Mouse (Mus musculus): Measurements from ENCODE around the gene Pnpla1.

Pnpla1 gene

DNA sequence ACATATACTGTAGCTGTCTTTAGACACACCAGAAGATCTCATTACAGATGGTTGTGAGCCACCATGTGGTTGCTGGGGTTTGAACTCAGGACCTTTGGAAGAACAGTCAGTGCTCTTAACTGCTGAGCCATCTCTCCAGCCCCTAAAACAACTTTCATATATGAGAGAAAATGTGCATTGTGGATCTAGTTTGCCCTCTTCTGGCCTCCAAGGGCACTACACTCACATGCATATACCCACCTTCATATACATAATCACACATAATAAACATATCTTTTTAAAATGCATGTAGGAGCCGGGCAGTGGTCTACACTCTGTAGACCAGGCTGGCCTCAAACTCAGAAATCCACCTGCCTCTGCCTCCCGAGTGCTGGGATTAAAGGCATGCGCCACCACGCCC is 16.3 kb upstream of the Pnpla1 start:
- 97% methylated on average over 4 of the region's 4 CpGs for WGBS

DNA sequence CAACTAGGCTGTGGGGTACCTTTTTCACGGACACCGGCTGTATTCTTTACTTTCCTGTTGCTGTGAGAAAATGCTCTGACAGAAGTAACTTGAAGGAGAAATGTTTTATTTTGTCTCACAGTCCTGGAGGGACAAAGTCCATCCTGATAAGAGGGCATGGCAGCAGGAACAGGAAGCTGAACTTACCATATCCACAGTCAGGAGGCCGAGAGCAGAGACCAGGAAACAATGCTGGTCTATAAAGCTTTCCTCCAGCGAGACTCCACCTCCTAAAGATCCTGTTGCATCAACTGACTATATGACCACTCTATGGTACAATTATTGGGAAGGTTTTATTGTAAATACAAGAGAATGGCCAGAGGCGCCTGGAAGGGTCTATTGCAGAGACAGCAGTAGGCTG is 14.5 kb upstream of the Pnpla1 start:
- WGBS: 88% methylated on average over 5 of the region's 5 CpGs

DNA sequence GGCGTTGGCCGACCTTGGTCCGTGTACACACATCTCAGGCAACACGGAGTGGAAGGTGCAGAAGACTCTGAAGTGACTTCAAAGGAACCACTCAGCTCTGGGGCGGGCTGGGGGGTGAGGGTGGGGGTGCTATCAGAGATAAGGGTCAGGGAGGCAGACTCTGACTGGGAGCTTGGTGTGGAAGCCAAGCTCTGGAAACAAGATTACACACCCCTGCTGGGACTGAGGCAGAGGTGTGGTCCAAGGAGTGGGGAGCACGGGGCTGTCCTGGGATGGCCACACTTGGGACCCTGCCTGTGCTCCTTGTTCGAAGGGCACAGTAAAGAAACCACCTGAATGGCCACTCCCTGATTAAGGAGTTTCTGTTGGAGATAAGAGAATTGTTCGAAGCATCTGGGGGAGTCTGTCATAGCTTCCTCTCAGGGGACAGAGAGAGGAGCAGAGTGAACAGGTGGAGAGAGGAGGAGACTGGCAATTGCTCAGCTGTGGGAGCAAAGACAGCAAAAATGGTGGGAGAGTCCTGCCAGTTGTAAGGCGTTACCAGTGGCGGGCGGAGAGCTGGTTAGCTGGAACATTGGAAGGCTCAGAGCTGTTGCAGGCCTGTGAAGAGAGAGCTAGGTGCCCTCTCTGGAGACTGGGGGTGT is 11.1 kb upstream of the Pnpla1 start:
- 57% methylated on average over 11 of the region's 11 CpGs for WGBS

DNA sequence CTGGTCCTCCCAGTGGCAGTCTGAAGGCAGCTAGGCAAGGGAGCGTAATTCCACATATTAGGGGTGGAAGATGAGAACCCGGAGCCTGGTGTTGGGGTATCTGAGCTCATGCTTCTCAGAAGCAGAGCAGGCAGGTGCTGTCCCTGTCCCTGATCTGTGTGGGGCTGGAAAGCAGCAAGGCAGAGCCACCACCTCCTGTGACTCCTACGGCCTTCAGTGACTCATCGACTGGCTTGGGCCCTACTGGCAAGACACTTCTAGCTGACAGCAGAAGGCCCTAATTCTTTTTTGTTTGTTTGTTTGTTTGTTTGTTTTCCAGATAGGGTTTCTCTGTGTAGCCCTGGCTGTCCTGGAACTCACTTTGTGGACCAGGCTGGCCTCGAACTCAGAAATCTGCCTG is 7.7 kb upstream of the Pnpla1 start:
- WGBS: 95% methylated on average over 5 of the region's 5 CpGs

DNA sequence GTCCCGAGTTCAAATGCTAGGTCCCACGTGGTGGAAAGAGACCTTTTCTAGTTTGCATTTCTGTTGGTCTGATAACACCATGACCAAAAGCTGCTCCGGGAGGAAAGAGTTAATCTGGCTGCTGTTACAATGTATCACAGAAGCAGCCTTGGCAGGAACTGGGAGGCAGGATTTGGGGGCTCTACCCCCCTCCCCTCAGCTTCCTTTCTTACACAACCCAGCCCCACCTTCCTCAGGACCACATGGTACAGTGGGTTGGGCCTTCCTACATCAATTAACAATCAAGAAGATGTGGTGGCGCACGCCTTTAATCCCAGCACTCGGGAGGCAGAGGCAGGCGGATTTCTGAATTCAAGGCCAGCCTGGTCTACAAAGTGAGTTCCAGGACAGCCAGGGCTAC is 3.8 kb upstream of the Pnpla1 start:
- 85% methylated on average over 7 of the region's 7 CpGs for WGBS

DNA sequence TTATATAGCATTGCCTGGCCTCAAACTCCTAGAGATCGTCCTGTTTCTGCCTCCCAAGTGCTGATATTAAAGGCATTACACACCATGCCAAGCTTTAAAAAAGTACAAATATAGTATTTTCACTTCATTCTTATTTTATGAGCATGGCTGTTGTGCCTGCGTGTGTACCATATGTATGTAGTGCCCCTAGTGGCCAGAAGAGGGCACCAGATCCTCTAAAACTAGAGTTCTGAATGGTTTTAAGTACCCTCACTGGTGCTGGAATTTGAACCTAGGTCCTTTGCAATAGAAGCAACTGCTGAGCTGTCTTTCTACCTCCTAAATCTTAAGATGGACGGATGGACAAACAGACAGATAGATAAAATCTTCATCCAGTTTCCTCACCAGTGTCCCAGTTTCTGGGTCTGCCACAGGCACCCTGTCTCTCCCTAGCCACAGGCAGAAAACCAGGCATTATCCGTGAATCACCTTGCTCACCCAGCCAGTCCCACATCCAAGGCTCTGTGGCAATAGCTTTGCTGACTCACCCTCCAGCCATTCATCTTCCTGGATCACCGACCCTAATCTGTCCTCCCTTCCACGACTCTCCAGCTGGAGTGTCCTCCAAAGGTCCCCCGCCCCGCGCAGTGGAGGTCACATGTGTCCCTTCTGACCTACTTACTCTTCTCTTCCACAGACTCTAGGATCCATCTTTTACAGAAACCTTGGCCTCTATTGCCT is 2.9 kb upstream of the Pnpla1 start:
- WGBS: 85% methylated on average over 9 of the region's 9 CpGs

DNA sequence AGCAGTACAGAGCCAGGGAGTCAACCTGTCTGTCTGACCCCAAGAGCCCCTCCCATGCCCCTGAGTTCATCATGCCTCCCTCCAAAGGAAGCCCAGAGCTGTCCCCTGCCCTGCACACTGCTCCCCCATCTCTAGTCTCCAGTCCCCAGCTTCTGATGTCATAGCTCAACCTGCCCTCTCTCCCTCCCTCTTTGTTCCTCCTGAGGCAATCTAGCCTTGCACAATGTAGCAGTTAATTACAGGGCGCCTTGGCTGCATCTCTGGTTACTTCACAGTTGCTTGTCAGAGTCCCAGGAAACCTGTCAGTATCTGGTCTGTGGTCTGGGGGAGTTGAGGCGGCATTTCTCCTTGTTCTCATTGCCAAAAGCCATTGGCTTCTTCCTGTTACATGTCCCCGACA is 2.2 kb upstream of the Pnpla1 start:
- WGBS: 57% methylated on average over 3 of the region's 3 CpGs

DNA sequence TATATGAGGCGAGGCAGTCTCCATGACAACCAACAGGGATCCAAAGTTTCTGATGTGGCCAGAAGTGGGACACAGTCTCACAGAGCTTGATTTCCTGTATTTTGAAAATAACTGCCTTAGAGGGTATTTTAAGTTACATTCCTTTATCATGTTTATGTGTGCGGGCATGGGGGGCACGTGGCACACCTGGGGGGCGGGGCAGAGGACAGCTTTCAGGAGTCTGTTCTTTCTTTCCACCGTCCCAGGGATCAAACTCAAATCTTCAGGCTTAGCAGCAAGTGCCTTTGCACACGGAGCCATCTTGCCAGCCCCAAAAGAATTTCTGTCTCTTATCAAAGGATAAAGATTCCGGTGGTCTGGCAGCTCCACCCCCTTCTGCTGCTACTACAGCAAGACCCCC is 5.7 kb downstream of the Pnpla1 start:
- WGBS: 69% methylated on average over 7 of the region's 7 CpGs

DNA sequence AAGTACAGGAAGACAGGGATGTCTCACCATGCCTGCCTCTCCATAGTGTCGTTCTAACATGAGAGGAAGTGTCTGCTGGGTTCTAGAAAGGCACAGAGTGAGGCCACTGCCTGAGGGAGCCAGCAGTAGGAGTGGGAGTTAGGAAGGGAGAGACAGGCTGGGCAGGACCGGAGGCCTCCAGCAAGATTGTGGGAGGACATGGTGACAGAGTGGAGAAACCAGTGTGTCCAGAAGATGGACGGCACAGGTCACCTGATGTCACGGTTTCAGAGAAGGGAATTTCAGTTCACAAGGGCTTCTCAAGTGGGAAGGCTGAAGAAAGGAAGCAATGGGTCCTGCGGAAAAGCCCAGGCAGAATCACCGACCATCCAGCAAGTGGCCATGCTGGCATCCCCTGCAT is 6.3 kb downstream of the Pnpla1 start:
- 75% methylated on average over 6 of the region's 6 CpGs for WGBS

DNA sequence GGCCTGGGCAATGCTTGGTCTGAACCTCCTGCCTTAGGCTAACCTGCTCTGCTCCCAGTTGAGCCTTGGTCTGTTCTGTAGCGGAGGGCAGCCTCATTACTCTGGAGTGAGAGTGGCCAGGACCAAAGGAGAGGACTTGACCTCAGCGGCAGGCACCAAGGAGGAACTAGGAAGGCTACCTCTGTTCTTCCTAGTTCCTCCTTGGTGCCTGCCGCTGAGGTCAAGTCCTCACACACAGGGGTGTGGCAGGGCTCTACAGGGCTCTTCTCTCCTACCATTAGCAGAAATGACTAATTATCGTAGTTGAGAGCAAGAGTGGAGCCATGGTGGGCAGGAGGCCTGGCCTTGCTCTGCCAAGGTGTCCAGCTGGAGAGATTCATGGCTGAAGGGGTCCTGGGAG is 9.2 kb downstream of the Pnpla1 start:
- 89% methylated on average over 4 of the region's 4 CpGs for WGBS

DNA sequence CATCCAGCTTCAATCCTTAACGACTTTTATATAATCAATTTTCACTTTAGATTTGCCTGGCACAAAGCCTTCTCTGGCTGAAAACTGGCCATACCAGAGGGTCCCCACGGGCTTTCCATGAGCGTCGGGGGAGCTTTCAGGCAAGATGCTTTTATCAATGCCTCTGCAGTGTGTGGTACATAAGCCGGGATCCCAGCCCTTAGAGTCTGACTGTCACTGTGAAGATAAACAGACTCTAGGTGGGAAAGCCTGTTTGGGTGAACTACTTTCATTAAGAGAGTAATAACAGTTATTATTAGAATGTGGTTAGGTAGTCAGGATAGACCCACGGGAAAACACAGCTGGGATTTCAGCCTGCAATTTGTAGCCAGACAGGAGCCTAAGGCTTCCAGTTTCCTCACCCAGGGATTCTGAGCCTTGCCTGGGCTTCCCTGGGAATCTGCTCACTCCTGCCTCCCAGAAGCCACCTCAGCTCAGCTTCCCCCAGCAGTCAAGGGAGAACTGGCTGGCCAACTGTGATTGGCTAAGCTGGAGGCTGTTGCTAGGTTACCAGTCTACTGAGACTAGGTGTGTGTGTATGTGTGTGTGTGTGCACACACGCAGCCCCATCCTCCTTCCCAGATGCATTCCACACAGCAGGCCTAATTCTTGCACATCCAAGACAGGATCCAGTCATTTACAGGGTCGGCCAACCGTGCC is 11.3 kb downstream of the Pnpla1 start:
- WGBS: 38% methylated on average over 9 of the region's 9 CpGs

DNA sequence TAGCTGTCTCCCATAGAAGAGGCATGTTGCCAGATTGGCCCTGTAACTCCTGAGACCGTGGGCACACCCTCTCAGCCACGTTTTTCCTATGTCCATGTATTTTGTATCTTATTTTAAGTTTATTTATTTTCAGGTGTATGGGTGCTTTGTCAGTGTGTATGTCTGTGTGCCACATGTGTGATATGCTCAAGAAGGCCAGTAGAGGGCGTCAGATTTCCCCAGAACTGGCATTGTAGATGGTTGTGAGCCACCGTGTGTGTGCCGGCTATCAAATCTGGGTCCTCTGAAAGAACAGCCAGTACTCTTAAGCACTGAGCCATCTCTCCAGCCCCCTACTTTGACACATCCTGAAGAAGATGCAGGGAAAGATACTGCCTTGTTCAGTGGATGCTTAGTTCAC is 12.2 kb downstream of the Pnpla1 start:
- WGBS: 71% methylated on average over 5 of the region's 5 CpGs

DNA sequence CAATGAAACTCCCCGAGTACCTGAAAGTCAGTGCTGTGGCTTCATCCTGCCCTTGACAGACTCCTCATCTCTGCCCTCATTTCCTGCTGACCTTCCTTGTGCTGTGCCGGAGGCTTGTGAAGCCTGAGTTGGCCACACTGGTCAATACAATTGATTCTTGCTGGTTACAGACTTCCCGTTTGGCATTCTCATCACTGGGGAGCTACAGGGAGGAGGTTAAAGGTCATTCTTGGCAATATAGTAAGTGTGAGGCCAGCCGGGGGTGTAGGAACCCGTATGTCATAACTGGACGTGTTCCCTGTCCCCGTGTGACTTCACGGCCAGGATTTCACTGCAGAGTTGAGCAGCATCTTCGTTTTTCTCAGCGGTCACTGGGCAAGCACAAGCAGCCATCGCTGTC is 13.6 kb downstream of the Pnpla1 start:
- WGBS: 74% methylated on average over 11 of the region's 11 CpGs

DNA sequence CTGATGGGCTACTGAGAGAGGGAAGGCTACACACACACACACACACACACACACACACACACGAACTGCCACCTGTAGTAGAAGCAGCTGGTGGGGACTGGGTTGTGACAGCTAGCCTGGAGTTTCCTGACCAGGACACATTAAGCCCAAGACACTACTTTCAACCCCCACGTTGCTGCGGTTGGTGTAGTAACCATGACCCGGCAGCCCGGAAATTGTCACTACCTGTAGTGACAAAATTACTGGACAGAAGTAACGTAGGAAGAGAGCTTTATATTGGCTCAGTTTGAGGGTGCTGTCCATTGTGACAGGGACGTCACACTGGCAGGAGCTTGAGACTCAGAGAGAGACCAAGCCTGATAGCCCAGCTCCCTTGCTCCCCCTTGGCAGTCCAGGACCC is 14.1 kb downstream of the Pnpla1 start:
- WGBS: 90% methylated on average over 7 of the region's 7 CpGs

DNA sequence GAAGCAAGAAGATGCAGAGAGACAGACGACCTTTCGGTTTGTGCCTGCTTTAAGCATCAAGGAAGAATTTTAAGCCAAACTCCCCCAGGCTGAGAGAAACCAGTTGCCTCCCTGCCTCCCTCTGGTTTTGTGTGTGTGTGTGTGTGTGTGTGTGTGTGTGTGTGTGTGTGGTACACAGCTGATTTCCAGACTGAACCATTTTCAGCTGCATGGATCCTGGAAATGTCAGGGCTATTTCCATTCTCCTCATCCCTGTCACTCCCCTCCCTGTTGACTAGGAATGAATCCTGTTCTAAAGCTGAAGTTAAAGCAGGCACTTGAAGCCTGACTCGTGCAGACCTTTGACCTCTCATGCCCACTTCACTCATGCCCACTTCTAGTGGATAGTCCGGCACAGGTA is 16.0 kb downstream of the Pnpla1 start:
- 50% methylated on average over 4 of the region's 4 CpGs for WGBS

DNA sequence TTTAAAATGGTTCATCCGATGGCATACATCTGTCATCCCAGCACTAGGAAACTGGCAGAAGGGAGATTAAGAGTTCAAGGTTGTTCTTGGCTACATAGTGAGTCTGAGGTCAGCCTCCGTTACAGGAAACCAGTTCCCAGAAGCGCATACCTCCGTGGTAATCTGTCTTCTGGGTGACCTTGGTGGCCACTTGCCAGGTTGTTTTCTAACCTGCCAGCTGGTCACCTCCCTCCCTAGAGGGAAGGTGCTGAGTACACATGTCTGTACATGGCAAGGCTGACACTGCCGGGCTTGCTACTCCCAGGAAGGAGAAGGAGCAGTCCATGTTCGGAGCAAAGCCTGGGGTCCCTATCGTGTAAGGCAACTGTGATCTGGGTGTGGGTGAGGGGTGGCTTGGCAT is 16.6 kb downstream of the Pnpla1 start:
- WGBS: 41% methylated on average over 7 of the region's 7 CpGs

DNA sequence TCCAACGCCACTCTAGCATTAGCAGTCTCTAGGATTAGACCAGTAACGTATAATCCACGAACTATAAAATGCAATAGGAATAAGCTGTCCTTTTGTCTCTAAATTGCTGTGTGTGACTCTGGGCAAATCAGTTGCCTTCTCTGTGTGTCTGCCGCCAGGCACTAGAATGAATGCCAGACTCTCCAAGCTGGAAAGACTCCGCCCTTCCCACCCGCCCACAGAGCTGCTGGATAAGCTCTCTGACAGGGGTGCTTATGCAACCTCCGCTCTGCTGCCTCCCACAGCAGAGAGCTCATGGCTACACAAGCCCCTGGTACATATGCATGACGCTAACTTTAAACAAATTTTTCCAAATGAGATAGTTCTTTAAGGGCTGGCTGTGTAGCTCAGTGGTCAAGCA is 17.1 kb downstream of the Pnpla1 start:
- 17% methylated on average over 8 of the region's 8 CpGs for WGBS

DNA sequence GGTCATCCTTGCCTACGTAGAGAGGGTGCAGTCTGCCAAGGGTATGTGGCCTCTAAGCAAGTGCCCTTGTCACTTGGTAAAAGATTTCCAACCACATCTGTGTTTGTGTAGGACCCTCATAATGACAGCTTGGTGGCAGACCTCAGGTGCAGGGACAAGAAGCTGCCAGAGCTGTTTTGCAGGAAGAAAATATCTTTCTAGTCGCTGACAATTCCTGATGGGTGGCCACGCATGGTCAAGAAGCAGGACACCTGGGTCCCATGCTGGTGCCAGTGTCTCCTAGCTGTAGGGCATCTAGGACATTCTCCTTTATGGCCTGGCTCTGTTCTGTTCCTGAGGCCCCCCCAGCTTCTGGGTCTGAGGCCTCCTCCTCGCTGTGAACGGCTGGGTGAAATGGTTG is 18.1 kb downstream of the Pnpla1 start:
- WGBS: 63% methylated on average over 5 of the region's 5 CpGs

DNA sequence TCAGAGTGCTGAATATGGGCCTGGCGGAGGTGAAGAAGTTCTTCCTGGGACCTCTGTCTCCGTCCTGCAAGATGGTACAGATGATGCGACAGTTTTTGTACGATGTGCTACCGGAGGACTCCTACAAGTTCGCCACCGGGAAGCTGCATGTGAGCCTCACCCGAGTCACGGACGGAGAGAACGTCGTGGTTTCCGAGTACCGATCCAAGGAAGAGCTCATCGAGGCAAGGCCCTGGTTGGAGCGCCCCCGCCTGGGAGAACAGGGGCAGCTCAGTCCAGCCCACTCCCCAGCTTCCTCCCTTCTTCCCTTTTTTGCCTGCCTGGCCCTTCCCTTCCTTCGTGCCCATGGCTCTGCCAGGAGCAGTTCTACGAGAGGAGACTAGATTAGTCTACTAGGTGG is 18.6 kb downstream of the Pnpla1 start:
- 30% methylated on average over 19 of the region's 19 CpGs for WGBS

DNA sequence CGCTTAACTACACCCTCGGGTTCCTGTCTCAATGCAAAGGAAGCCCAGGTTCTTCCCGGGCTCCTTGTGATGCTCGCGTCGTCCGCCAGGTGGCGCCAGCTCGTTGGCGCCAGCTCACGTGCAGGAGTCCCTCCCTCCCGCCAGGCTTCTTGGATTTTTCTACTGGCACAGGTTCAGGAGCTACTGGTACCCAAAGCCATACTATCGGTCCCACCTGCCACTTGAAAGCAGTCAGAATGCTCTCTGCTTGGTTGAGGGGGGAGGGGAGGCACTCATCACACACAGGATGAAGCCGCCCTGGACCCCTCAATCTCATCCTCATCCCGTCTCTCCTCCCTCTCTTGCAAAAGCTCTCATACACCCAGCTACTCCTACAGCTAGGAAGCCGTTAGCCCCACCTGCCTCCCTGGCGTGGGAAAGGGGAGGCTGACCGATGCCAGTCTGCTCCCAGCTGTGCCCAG is 21.8 kb downstream of the Pnpla1 start:
- WGBS: 6% methylated on average over 18 of the region's 18 CpGs

DNA sequence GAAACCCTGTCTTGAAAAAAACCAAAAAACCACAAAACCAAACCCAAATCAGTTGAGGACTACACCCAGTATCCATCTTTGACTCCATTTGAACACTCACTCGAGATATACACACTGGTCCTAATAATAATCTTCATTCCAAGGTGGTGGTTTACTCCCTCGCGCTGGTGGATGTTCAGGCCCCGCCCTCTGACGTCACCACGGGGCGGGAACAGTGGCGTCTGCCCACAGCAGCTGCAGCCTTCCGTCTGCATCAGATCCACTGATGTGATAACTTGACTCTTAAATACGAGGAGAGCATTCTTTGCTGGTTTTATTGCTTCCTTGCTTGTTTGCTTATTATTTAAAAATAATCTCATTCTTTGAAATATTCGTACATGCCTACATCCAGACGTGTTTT is 24.1 kb downstream of the Pnpla1 start:
- WGBS: 1% methylated on average over 12 of the region's 12 CpGs

DNA sequence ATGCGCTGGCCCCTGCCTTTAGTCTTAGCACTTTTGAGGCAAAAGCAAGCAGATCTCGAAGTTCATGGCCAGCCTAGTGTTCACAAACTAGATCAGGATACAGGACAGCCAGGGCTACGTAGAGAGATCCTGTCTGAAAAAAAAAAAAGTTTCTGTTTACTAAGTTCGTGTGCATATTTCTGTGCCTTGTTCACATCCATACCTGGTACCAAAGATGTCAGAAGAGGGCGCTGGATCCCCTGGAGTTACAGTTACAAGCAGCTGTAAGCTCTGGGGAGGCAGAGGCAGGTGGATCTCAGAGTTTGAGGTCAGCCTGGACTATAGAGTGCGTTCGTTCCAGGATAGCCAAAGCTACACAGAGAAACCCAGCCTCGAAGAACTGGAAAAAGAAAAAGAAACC is 24.6 kb downstream of the Pnpla1 start:
- 52% methylated on average over 8 of the region's 8 CpGs for WGBS

DNA sequence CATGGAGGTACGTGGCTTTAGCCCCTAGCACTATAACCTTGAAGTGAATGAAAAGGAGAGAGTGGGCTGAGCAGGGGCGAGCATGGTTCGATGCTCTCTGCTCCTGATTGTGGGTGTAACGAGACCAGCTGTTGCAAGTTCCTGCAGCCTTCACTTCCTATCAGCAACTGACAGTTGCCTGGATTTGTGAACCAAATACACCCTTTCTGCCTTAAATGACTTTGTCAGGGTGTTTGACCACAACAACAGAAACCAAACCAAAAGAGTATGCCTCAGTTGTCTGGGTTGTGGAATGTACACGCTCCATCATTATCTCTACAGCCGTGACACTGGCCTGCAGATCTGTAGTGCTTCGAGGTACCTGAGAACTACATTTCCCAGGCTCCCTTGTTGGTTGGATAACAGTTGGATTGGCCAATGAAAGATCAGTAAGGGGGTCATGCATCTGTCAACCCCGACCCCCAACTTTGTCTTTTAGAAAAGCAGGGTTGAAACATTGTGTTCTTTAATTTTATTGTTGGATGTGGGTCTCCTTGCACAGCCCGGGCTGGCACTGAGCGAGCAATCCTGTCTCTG is 25.8 kb downstream of the Pnpla1 start:
- 71% methylated on average over 10 of the region's 10 CpGs for WGBS

All from cerebral cortex, adult 2 months (tissue).